Mouse (Mus musculus) ES-Bruce4 (cell line): ENCODE measurements around the gene Hoxa4. TPM values are rescaled to one million over a fixed set of nuclear protein-coding genes. Genes with fewer than 3 reads are reported as not detected.

Experiments
- H3K27ac ChIP-seq: 2 replicates; pipeline ENCODE4 v1.5.1; 2012; ENCODE audit warnings: low read length, inconsistent platforms; ENCODE audit not compliant: insufficient read depth
- H3K27me3 ChIP-seq: 2 replicates; pipeline ENCODE4 v1.6.1; 2012; ENCODE audit warnings: mild to moderate bottlenecking, low read length, inconsistent platforms; ENCODE audit not compliant: control insufficient read depth, poor library complexity, insufficient read depth, severe bottlenecking
- H3K36me3 ChIP-seq: 2 replicates; pipeline ENCODE4 v1.6.1; 2012; ENCODE audit warnings: inconsistent platforms, mild to moderate bottlenecking, low read length, moderate library complexity; ENCODE audit not compliant: control insufficient read depth, poor library complexity, insufficient read depth, severe bottlenecking
- H3K4me1 ChIP-seq: one replicate; pipeline ENCODE4 v1.8.1; 2011; ENCODE audit warnings: low read length; ENCODE audit not compliant: control insufficient read depth, insufficient read depth
- H3K4me3 ChIP-seq: 2 replicates; pipeline ENCODE4 v1.5.1; 2011; ENCODE audit warnings: low read depth, mild to moderate bottlenecking, low read length
- H3K9ac ChIP-seq: 2 replicates; pipeline ENCODE4 v1.6.1; 2012; ENCODE audit warnings: low read depth, mild to moderate bottlenecking, inconsistent platforms; ENCODE audit not compliant: poor library complexity, severe bottlenecking
- H3K9me3 ChIP-seq: replicated peaks from 2 replicates; pipeline ENCODE4 v1.6.1; 2012; ENCODE audit warnings: mild to moderate bottlenecking, low read length, inconsistent platforms; ENCODE audit not compliant: control insufficient read depth, poor library complexity, insufficient read depth, severe bottlenecking
- CTCF ChIP-seq: IDR thresholded peaks from one replicate; pipeline ENCODE4 v1.8.1; 2011; ENCODE audit warnings: low read depth, low read length
- EP300 ChIP-seq: IDR thresholded peaks from 2 replicates; pipeline ENCODE4 v1.6.1; 2011; ENCODE audit warnings: low read depth, low read length; ENCODE audit not compliant: insufficient read depth
- POLR2A ChIP-seq: IDR thresholded peaks from one replicate; pipeline ENCODE4 v1.8.1; 2011; ENCODE audit warnings: low read length; ENCODE audit not compliant: insufficient read depth
- polyA plus RNA-seq: library from polyadenylated mRNA; stranded (reverse); fragments of >200 nt; gene quantifications from 2 replicates; pipeline ENCODE4 v1.2.4, GENCODE M21; 2011; ENCODE audit warnings: low read depth; ENCODE audit not compliant: missing spikeins, insufficient read depth, insufficient read length

Gene Hoxa4
- polyA plus RNA-seq, 1 experiment: not detected

GRCm38 (mm10) chr6:52229558-52230416 is 38.2 kb upstream of the Hoxa4 start:
- Histone ChIP-seq H3K9ac (no peak overlapping the region), H3K27me3 (peaks cover 71% of the 10 kb centered on the region), H3K4me3 (peak overlapping the region; percentile 25), H3K4me1 (no peaks in the 10 kb centered on the region), H3K27ac (no peak overlapping the region), H3K36me3 (no peaks in the 10 kb centered on the region), H3K9me3 (no peaks in the 10 kb centered on the region)
- TF ChIP-seq POLR2A: no peak
- TF ChIP-seq EP300: no peak
- peak; percentile 14 for TF ChIP-seq CTCF

GRCm38 (mm10) chr6:52228475-52229465 is 37.2 kb upstream of the Hoxa4 start:
- Histone ChIP-seq H3K27me3 (peaks cover 71% of the 10 kb centered on the region), H3K36me3 (no peaks in the 10 kb centered on the region), H3K27ac (no peak overlapping the region), H3K4me3 (no peak overlapping the region), H3K9ac (no peak overlapping the region), H3K9me3 (no peaks in the 10 kb centered on the region), H3K4me1 (no peaks in the 10 kb centered on the region)
- TF ChIP-seq POLR2A (no peak), CTCF (no peak), EP300 (no peak)

GRCm38 (mm10) chr6:52227470-52228222 is 36.1 kb upstream of the Hoxa4 start:
- Histone ChIP-seq H3K9me3 (no peaks in the 10 kb centered on the region), H3K4me3 (no peak overlapping the region), H3K9ac (no peak overlapping the region), H3K27ac (no peak overlapping the region), H3K27me3 (peaks cover 62% of the 10 kb centered on the region), H3K36me3 (no peaks in the 10 kb centered on the region), H3K4me1 (no peaks in the 10 kb centered on the region)
- TF ChIP-seq POLR2A: no peak
- TF ChIP-seq CTCF: no peak
- no peak for TF ChIP-seq EP300

- TF ChIP-seq CTCF (no peak), POLR2A (no peak), EP300 (no peak)
- H3K4me3 ChIP-seq: no peak overlapping the region
- H3K9ac ChIP-seq: no peak overlapping the region
- peaks cover 62% of the 10 kb centered on the region for H3K27me3 ChIP-seq
- no peak overlapping the region for H3K27ac ChIP-seq
- H3K36me3 ChIP-seq: no peaks in the 10 kb centered on the region
- H3K4me1 ChIP-seq: no peaks in the 10 kb centered on the region
- H3K9me3 ChIP-seq: no peaks in the 10 kb centered on the region
Observed at GRCm38 (mm10) chr6:52226569-52227257, 35.2 kb upstream of the Hoxa4 start.
